Mouse (Mus musculus) thymus, postnatal 10 days (tissue): ENCODE measurements at regions not wholly inside any gene's neighbourhood (a gene's known extent, or its start where the extent isn't known, plus 50 kb on each side); places are given as distances from the start of the nearest gene placed in this dataset.
A peak's percentile ranks its signal among the peaks of the same experiment; 100 is the strongest.

ENCODE experiments used
- DNase-seq, 2 experiments: peaks; one replicate each; pipeline ENCODE4 v3.0.0; 2021; ENCODE audit warnings: low spot score in 2 of 2

- DNase-seq: no peak
Observed at GRCm38 (mm10) chr5:97656167-97656924, 199.5 kb upstream of the Gk2 start.

- no peak for DNase-seq
Observed at GRCm38 (mm10) chr5:97655266-97655665, 198.4 kb upstream of the Gk2 start.

- DNase-seq: no peak
Observed at GRCm38 (mm10) chr5:97654414-97654813, 197.6 kb upstream of the Gk2 start.

- DNase-seq: no peak
Observed at GRCm38 (mm10) chr5:97642251-97642650, 185.4 kb upstream of the Gk2 start.

DNA sequence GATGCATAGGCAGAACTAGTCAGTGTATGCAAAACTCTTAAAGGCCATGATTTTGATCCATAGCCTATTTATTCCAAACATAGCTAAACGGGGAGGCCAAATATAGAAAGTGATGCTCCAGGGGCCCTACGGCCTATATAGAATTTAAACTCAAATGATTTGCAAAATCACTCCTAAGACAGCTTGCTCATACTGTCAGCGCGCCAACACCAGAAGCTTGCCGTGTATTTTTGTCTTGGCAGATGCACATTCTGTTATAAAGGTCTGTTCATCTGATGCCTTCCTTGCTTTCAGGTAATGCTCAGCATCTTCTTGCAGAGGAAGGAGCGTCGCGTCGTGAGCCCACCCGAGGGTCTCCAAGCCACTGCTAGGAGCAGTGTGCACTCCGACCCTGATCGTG lies 184.8 kb upstream of the Gk2 start:
- no peak for DNase-seq

- no peak for DNase-seq
Observed at GRCm38 (mm10) chr5:97636357-97636756, 179.5 kb upstream of the Gk2 start.

DNA sequence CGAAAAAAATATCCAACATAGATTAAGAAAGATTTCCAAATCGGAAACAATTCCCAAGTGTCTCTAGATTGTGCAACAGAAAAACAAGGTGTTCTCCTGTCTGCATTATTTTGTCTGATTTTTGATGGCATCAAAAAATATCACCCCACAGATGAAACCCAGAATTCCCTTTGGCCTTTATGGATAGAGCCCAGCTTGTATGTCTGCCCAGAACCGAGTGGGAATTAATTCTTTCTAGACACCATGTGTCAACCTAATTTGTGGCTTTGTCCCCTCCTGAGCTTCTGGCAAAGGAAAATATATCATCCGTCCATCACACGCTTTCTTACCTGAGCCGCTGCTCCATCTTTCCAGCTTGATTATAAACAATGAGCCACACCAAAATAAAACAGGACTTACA lies 176.9 kb upstream of the Gk2 start:
- no peak for DNase-seq

DNA sequence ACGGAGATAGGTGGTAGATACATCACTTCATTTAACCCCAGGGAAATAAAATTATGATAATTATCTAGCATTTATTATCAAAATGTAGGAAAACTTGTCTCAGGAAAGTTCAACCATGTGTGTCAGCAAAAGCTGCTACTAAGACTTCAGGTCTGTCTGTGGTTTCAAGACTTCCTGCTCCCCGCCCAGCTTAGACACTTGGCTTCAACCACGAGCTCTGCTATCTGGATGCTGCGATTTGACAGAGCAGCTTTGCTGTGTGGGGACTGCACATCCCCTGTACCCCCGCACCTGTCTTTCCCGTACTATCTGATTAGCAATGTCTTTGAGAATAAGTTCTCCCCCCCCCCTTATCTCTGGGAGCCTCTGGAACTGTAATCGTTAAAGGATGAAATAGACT lies 176.0 kb upstream of the Gk2 start:
- peak; percentile 25 to 30 for DNase-seq

- no peak for DNase-seq
Observed at GRCm38 (mm10) chr5:97625200-97625599, 168.4 kb upstream of the Gk2 start.

GRCm38 (mm10) chr5:97619890-97620289 lies 163.1 kb upstream of the Gk2 start:
- DNase-seq: no peak

DNA sequence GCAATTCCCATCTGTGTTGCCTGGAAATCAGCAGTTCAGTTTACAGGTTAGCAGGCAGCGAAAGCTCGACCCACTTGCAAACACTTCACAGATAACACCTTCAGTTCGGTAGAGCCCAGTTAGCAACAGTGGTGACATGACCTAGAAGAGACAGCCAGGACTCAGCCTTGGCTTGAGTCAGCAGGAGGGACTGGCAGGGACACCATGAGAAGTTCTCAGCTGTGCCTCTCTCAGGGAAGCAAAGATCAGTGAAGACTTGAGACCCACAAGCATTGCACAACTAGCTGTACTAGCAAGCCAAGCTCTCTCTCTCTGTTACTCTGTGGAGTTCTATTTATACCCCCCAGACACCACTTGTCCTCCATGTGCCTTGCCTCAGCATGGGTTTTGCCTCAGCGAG lies 161.6 kb upstream of the Gk2 start:
- DNase-seq: no peak

DNA sequence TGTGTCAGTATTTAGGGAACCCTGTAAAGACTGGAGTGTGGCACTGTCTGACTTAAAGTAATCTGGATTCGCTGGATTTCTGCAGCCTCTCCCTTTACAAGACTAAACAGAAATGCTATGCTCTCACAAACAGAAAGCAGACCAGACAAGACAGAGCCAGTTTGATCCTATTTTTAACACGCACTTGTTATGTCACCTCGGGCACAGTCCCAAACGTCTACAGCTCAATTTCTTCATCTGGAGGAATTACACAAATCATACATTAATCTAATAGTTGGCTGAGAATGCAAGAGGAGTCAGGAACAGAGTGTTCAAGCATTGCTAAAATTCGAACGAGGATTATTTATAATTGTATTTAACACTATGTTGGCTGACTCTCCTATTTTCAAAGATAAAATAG lies 145.4 kb upstream of the Gk2 start:
- no peak for DNase-seq

DNA sequence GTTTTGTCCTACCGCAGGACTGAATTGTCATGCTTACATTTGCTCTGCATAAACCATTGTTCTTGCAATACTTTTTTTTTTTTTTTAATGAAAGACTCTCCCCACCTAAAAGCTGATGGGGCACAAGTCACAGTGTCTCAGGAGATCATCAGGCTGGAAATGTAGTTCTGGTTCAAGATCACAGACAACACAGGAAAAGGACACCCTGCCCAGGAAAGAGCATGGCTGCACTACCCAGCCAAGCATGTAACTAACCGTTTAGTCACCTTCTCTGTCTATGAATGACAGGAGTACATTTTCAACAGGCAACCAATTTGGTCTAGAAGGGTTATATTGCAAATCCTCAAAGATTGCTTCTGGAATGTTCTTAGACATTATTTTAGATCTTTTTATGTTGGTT lies 144.6 kb upstream of the Gk2 start:
- DNase-seq: no peak

DNA sequence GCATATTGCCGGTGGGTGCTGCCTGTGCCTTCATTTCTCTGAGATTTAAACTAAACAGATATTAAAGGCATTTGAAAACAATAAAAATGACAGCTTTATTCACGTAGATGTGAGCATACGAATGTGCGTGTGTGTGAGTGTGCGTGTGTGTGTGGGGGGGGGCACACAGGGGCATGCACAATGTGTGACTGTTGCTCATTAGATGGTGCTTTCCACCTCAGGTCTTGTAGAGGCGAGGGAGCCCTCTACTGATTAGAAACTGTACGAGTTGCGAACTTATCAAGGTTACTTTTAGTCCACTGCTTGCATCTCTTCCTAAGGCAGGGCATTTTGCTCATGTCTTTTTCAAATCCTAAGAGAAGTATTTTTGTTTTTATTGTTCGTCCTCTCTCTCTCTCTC lies 141.9 kb upstream of the Gk2 start:
- no peak for DNase-seq

DNA sequence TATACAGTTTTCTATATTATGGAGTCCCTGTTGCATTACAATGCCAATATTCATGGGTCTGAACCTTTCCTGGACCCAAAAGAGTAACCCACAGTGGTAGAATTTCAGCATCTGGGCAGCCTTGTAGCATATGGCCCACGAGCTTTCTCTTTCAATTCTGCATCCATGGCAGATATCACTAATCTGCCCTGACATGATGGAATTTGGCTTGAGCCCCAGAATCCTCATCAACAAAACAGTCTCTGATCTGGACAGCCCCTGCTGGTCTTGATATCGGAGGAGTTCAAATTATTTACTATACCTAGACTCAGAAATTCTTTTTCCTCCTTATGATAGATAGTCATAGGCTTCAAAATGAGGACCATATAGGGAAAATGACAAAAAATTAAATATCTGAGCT lies 139.1 kb upstream of the Gk2 start:
- DNase-seq: no peak

DNA sequence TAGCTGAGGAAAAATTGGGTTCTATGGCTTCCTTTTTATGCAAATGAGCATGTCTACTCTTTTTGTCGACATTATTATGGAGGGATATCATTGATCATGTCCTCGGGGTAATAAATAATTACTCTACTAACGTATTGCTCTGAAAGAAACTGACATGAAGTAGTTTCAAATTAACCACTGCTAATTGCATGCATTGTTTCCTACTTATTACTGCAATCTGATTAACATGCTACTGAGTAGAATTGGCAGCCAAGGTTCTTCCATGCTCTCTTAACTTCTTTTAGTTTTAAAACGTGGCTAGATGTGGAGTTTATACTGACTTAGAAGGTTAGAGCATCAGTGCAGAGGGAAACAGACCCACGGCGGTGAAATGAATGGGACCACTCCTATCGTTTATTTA lies 137.3 kb upstream of the Gk2 start:
- DNase-seq: no peak

GRCm38 (mm10) chr5:97582509-97582908 lies 125.7 kb upstream of the Gk2 start:
- DNase-seq: no peak

- no peak for DNase-seq
Observed at GRCm38 (mm10) chr5:97565486-97565885, 108.7 kb upstream of the Gk2 start.

DNA sequence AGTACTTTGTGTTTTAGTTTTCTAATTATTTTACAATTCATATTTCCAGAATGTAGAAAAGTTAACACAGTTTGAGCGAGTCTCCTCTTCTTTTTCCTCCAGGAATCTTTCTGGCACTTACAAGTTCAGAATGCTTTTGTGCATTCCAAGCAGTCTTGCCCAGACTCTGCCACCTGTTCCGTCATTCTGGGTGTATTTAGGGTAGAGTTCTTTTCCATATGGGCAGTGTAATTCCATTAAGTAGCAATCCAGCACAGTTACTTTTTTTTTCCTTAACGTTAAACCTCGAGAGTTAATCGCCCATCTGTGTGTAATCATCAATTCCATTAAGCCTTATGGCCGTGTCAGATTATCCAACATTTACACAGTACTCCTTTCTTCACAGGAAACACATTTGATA lies 106.9 kb upstream of the Gk2 start:
- DNase-seq: no peak

DNA sequence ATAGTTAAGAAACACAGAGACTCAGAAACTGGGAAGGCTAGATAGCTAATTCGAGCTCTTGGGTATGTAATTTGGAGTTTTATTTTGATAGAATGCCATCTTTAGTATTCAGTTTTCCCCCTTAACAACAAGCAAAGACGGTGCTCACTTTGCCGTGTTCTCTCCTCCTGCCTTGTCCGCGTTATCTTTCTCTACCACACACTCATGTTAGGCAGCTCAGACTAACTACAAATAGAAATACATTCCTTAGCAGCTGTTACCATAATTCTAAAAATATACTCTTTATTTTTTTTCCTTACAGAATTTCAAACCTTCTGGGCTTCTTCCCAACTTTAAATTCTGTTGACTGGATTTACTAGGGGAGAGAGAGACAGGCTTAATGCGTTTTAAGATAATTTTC lies 97.5 kb upstream of the Gk2 start:
- no peak for DNase-seq

DNA sequence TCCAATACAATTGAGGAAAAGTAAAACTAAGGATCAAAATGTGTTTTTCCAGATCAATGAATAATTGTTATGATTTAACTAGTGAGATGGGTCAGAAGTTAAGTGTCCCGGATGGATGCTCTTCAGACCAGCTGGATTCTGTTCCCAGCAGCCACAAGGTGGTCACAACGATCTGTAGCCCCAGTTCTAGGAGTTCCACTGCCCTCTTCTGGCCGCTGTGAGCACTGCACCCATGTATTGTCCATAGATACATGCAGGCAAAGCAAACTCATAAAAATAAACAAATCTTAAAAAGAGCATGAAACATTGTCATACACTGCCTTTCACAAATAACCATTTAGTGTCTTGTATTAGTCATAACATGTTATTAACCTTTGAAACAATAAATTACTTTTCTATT lies 96.3 kb upstream of the Gk2 start:
- DNase-seq: peak in 1 of 2 experiments; percentile 19

- no peak for DNase-seq
Observed at GRCm38 (mm10) chr5:97537492-97538257, 80.9 kb upstream of the Gk2 start.

DNA sequence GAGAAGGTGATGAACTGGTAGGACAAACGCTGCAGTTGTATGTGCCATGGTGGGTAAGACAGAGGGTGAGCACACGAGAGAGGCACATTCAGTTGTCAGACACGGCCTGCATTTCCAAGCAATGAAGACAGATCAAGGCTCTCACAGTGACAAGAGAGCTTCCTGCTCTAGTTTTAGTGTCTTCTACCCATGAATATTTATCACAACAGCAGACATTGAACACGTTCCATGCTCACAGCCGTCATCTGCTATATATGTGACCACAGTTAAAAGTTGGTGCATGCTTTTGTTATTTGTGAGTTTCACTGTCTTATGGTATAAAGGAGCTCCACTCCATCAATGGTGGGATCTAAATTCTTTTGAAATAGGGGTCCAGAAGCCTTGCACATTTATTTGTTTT lies 76.9 kb upstream of the Gk2 start:
- no peak for DNase-seq
